Mouse (Mus musculus) kidney, embryonic 16.5 days (tissue): ENCODE measurements around the gene Sv2b. TPM values are rescaled to one million over a fixed set of nuclear protein-coding genes. Genes with fewer than 3 reads are reported as not detected.
"Not testable (repeated sequence)": the region's sequence is repeated elsewhere in the genome, so short reads cannot be mapped to it uniquely, and the experiment has no call there.

Experiments
- ATAC-seq: fragments of 200-750 bp; cut with Nextera tagmentation; 2 replicates; pipeline ENCODE4 v1.8.0; 2017; ENCODE audit warnings: moderate TSS enrichment; ENCODE audit not compliant: low FRiP score, low TSS enrichment
- H3K27ac ChIP-seq: fragments of 300-500 bp; sonication (generic); 2 replicates; pipeline ENCODE4 v1.5.1; 2014; ENCODE audit warnings: low read length
- H3K27me3 ChIP-seq: fragments of 300-500 bp; sonication (generic); 2 replicates; pipeline ENCODE4 v1.6.1; 2014; ENCODE audit warnings: low read length, control low read depth, mixed read lengths; ENCODE audit not compliant: insufficient read depth
- H3K36me3 ChIP-seq: fragments of 300-500 bp; sonication (generic); 2 replicates; pipeline ENCODE4 v1.6.1; 2014; ENCODE audit warnings: low read length, control low read depth, mixed read lengths; ENCODE audit not compliant: insufficient read depth
- H3K4me1 ChIP-seq: fragments of 300-500 bp; sonication (generic); 2 replicates; pipeline ENCODE4 v1.6.1; 2014; ENCODE audit warnings: low read length, control low read depth, mixed read lengths; ENCODE audit not compliant: insufficient read depth
- H3K4me2 ChIP-seq: fragments of 300-500 bp; sonication (generic); replicated peaks from 2 replicates; pipeline ENCODE4 v1.6.1; 2014; ENCODE audit warnings: low read depth, low read length
- H3K4me3 ChIP-seq: fragments of 300-500 bp; sonication (generic); 2 replicates; pipeline ENCODE4 v1.5.1; 2014; ENCODE audit warnings: mild to moderate bottlenecking, low read length
- H3K9ac ChIP-seq: fragments of 300-500 bp; sonication (generic); replicated peaks from 2 replicates; pipeline ENCODE4 v1.6.1; 2014; ENCODE audit warnings: low read length
- H3K9me3 ChIP-seq: fragments of 300-500 bp; sonication (generic); 2 replicates; pipeline ENCODE4 v1.6.1; 2016; ENCODE audit warnings: low read length, control low read depth
- WGBS: fragments of 180-500 bp; shearing (Covaris S2); extraction: QIAGEN DNeasy Blood & Tissue Kit; methylation state at CpG from one replicate; pipeline ENCODE4 v1.1.7; 2014; 5-methylcytosine and 5-hydroxymethylcytosine counted together
- polyA plus RNA-seq: library from polyadenylated mRNA; unstranded; fragments of >200 nt; fragmentation: Nextera tagmentation; extraction: Ambion mirVana; gene quantifications from 2 replicates; pipeline ENCODE4 v1.2.1, GENCODE M21; 2015

Sv2b gene
- polyA plus RNA-seq, 1 experiment from 2014 or later = 1.6 TPM

GRCm38 (mm10) chr7:75224206-75224605, 84.9 kb downstream of the Sv2b start:
- Histone ChIP-seq H3K9ac (no peak overlapping the region), H3K4me2 (no peak overlapping the region), H3K36me3 (no peaks in the 10 kb centered on the region), H3K27ac (no peak overlapping the region), H3K9me3 (peaks cover 7% of the 10 kb centered on the region; the same call in 1 of the 2 replicates), H3K4me3 (no peak overlapping the region), H3K27me3 (no peaks in the 10 kb centered on the region), H3K4me1 (no peaks in the 10 kb centered on the region)
- 91% methylated on average over 4 of the region's 4 CpGs for WGBS
- ATAC-seq = no peak

GRCm38 (mm10) chr7:75222704-75223431, 86.2 kb downstream of the Sv2b start:
- 56% methylated on average over 7 of the region's 7 CpGs for WGBS
- H3K9me3 ChIP-seq = peaks cover 8% of the 10 kb centered on the region; the same call in 1 of the 2 replicates
- no peak overlapping the region for H3K27ac ChIP-seq
- H3K27me3 ChIP-seq = no peaks in the 10 kb centered on the region
- H3K4me2 ChIP-seq = no peak overlapping the region
- no peaks in the 10 kb centered on the region for H3K36me3 ChIP-seq
- no peaks in the 10 kb centered on the region for H3K4me1 ChIP-seq
- H3K9ac ChIP-seq = no peak overlapping the region
- H3K4me3 ChIP-seq = no peak overlapping the region
- ATAC-seq = no peak

- H3K4me1 ChIP-seq = no peaks in the 10 kb centered on the region
- no peak for ATAC-seq
- no peaks in the 10 kb centered on the region for H3K27me3 ChIP-seq
- H3K4me3 ChIP-seq = no peak overlapping the region
- peaks cover 8% of the 10 kb centered on the region; the same call in 1 of the 2 replicates for H3K9me3 ChIP-seq
- no peaks in the 10 kb centered on the region for H3K36me3 ChIP-seq
- H3K9ac ChIP-seq = no peak overlapping the region
- no peak overlapping the region for H3K27ac ChIP-seq
- WGBS = 30% methylated on average over 1 of the region's 1 CpGs
- no peak overlapping the region for H3K4me2 ChIP-seq
These were observed 88.3 kb downstream of the Sv2b start for GRCm38 (mm10) chr7:75220786-75221185.

GRCm38 (mm10) chr7:75220296-75220695, 88.8 kb downstream of the Sv2b start:
- Histone ChIP-seq H3K36me3 (no peaks in the 10 kb centered on the region), H3K4me2 (no peak overlapping the region), H3K27ac (no peak overlapping the region), H3K27me3 (no peaks in the 10 kb centered on the region), H3K9ac (no peak overlapping the region), H3K9me3 (peaks cover 8% of the 10 kb centered on the region; the same call in 1 of the 2 replicates), H3K4me1 (no peaks in the 10 kb centered on the region), H3K4me3 (no peak overlapping the region)
- ATAC-seq = no peak

- no peak overlapping the region for H3K4me2 ChIP-seq
- WGBS = 84% methylated on average over 7 of the region's 7 CpGs
- peaks cover 5% of the 10 kb centered on the region; the same call in 1 of the 2 replicates for H3K9me3 ChIP-seq
- H3K27me3 ChIP-seq = no peaks in the 10 kb centered on the region
- H3K4me3 ChIP-seq = no peak overlapping the region
- no peak for ATAC-seq
- H3K4me1 ChIP-seq = no peaks in the 10 kb centered on the region
- H3K36me3 ChIP-seq = no peaks in the 10 kb centered on the region
- no peak overlapping the region for H3K27ac ChIP-seq
- H3K9ac ChIP-seq = no peak overlapping the region
These were observed 92.9 kb downstream of the Sv2b start for GRCm38 (mm10) chr7:75216180-75216579.

GRCm38 (mm10) chr7:75209221-75209641, 99.8 kb downstream of the Sv2b start:
- Histone ChIP-seq H3K27me3 (no peaks in the 10 kb centered on the region), H3K4me3 (no peak overlapping the region), H3K9me3 (no peaks in the 10 kb centered on the region), H3K27ac (no peak overlapping the region), H3K9ac (no peak overlapping the region), H3K4me1 (no peaks in the 10 kb centered on the region), H3K36me3 (no peaks in the 10 kb centered on the region), H3K4me2 (no peak overlapping the region)
- ATAC-seq = no peak
- WGBS = 50% methylated on average over 4 of the region's 4 CpGs

- H3K4me2 ChIP-seq = no peak overlapping the region
- no peaks in the 10 kb centered on the region for H3K4me1 ChIP-seq
- H3K27ac ChIP-seq = no peak overlapping the region
- H3K36me3 ChIP-seq = no peaks in the 10 kb centered on the region
- H3K4me3 ChIP-seq = no peak overlapping the region
- no peak overlapping the region for H3K9ac ChIP-seq
- no peaks in the 10 kb centered on the region for H3K9me3 ChIP-seq
- WGBS = 68% methylated on average over 3 of the region's 3 CpGs
- no peaks in the 10 kb centered on the region for H3K27me3 ChIP-seq
- no peak for ATAC-seq
These were observed 101.0 kb downstream of the Sv2b start for GRCm38 (mm10) chr7:75207965-75208644.

- no peaks in the 10 kb centered on the region for H3K36me3 ChIP-seq
- H3K4me2 ChIP-seq = no peak overlapping the region
- no peaks in the 10 kb centered on the region for H3K9me3 ChIP-seq
- 75% methylated on average over 3 of the region's 3 CpGs for WGBS
- no peak overlapping the region for H3K4me3 ChIP-seq
- no peak overlapping the region for H3K9ac ChIP-seq
- no peaks in the 10 kb centered on the region for H3K27me3 ChIP-seq
- no peak for ATAC-seq
- no peaks in the 10 kb centered on the region for H3K4me1 ChIP-seq
- H3K27ac ChIP-seq = no peak overlapping the region
These were observed 102.4 kb downstream of the Sv2b start for GRCm38 (mm10) chr7:75206671-75207070.

- H3K4me3 ChIP-seq = no peak overlapping the region
- H3K27ac ChIP-seq = no peak overlapping the region
- H3K4me1 ChIP-seq = no peaks in the 10 kb centered on the region
- no peaks in the 10 kb centered on the region for H3K27me3 ChIP-seq
- no peaks in the 10 kb centered on the region for H3K36me3 ChIP-seq
- H3K9me3 ChIP-seq = no peaks in the 10 kb centered on the region
- no peak overlapping the region for H3K9ac ChIP-seq
- WGBS = 80% methylated on average over 3 of the region's 3 CpGs
- ATAC-seq = no peak
- no peak overlapping the region for H3K4me2 ChIP-seq
These were observed 103.7 kb downstream of the Sv2b start for GRCm38 (mm10) chr7:75205386-75205785.

- H3K27ac ChIP-seq, H3K27me3 ChIP-seq, H3K9ac ChIP-seq, H3K4me3 ChIP-seq, H3K4me1 ChIP-seq, H3K4me2 ChIP-seq, H3K9me3 ChIP-seq, H3K36me3 ChIP-seq: not testable (repeated sequence)
- peak; percentile 54; the same call in 1 of the 2 replicates for ATAC-seq
- WGBS = 95% methylated on average over 1 of the region's 1 CpGs
These were observed 114.2 kb downstream of the Sv2b start for GRCm38 (mm10) chr7:75194919-75195230.
